Mouse (Mus musculus): ENCODE measurements around the gene Jaml.

DNA sequence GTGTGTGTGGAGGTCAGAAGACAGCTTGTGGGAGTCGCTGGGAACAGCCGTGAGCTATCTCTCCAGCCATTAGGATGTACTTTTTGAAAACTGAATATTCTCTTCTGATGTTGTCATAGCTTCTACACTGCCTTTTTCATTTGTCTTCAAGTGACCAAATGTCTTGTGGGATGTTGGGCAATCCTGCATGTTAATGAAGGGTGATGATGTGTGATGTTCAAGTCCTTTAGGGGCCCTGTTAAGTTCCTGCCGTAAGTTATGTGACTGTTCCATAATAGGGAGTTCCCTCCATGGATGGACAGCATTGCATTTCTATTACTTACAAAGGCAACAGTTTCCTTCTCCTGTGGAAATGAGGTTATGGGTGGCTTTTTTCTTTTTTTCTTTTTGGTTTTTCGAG lies 12.2 kb upstream of the Jaml start:
- TF ChIP-seq CTCF (IDR thresholded peaks at IDR 0.05; ENCODE audit: low read depth, low read length): no peak
- TF ChIP-seq POLR2A (IDR thresholded peaks at IDR 0.05; ENCODE audit: borderline replicate concordance, low read depth, low read length): no peak
